Comparison of ENCODE assay signal across 8 mouse cellular contexts in genomic region chr1:43467656-43468055, GRCm38 (mm10). TPM values are rescaled to one million over a fixed set of nuclear protein-coding genes. Genes with fewer than 3 reads are reported as not detected.
A peak's percentile ranks its signal among the peaks of the same experiment; 100 is the strongest.
DNase-seq lines count a peak whose midpoint lies in the region; ATAC-seq and TF ChIP-seq lines count a peak whose summit lies in the region.

No protein-coding gene starts in this region.

- H3K9ac ChIP-seq in kidney, postnatal 0 days (ENCODE audit: low read depth, low read length): no peak overlapping the region
- no peak overlapping the region for H3K9ac ChIP-seq in neural tube, embryonic 15.5 days (replicated peaks)

- no peak overlapping the region for H3K4me3 ChIP-seq in kidney, postnatal 0 days (replicated peaks; ENCODE audit: low read depth, low read length)
- no peak overlapping the region for H3K4me3 ChIP-seq in neural tube, embryonic 15.5 days (replicated peaks)

- H3K36me3 ChIP-seq in kidney, postnatal 0 days (ENCODE audit: insufficient read depth, low read length): no peaks in the 10 kb centered on the region
- no peaks in the 10 kb centered on the region for H3K36me3 ChIP-seq in neural tube, embryonic 15.5 days

- H3K27ac ChIP-seq in kidney, postnatal 0 days: 0 out of 2 replicates have a peak overlapping the region, but pooled peaks have one; percentile 25
- H3K27ac ChIP-seq in neural tube, embryonic 15.5 days (replicated peaks): no peak overlapping the region

- H3K27me3 ChIP-seq in kidney, postnatal 0 days (ENCODE audit: insufficient read depth, low read length): no peaks in the 10 kb centered on the region
- H3K27me3 ChIP-seq in neural tube, embryonic 15.5 days (replicated peaks): no peaks in the 10 kb centered on the region

- ATAC-seq in kidney, postnatal 0 days (replicated peaks; ENCODE audit: low FRiP score, low read depth): no peak
- peak; percentile 17 for ATAC-seq in common myeloid progenitor, adult 5-6 weeks (replicated peaks; ENCODE audit: low read depth, poor library complexity, severe bottlenecking)
- ATAC-seq in monocyte, adult 5-6 weeks (replicated peaks; ENCODE audit: insufficient number of reproducible peaks, low FRiP score, low TSS enrichment, poor library complexity, severe bottlenecking): 0 out of 2 replicates have a peak, but pooled peaks have one; percentile 33
- no peak for ATAC-seq in neural tube, embryonic 15.5 days (ENCODE audit: low FRiP score)

- DNase-seq in kidney, postnatal 0 days (ENCODE audit: low spot score): no peak
- DNase-seq in kidney, postnatal 4 days: no peak
- DNase-seq in adrenal gland, adult 8-10 months: peak; percentile 57
- no peak for DNase-seq in spleen, adult 12 weeks (ENCODE audit: low spot score)
- DNase-seq in layer of hippocampus, postnatal 25 days (ENCODE audit: extremely low spot score in 1 of 2, low spot score in 1 of 2): no peak

- no peak overlapping the region for H3K4me2 ChIP-seq in kidney, postnatal 0 days (ENCODE audit: low read length)
- H3K4me2 ChIP-seq in neural tube, embryonic 15.5 days: no peak overlapping the region

- WGBS in kidney, postnatal 0 days: 71% methylated on average over 8 of the region's 8 CpGs
- 84% methylated on average over 8 of the region's 8 CpGs for WGBS in neural tube, embryonic 15.5 days

- H3K9me3 ChIP-seq in kidney, postnatal 0 days (replicated peaks; ENCODE audit: low read length): no peaks in the 10 kb centered on the region
- no peaks in the 10 kb centered on the region for H3K9me3 ChIP-seq in neural tube, embryonic 15.5 days (replicated peaks)

- no peak for TF ChIP-seq CTCF in kidney, postnatal 0 days (IDR thresholded peaks at IDR 0.05; ENCODE audit: low read depth)

- H3K4me1 ChIP-seq in kidney, postnatal 0 days (replicated peaks; ENCODE audit: insufficient read depth, low read length): peaks cover 32% of the 10 kb centered on the region
- H3K4me1 ChIP-seq in neural tube, embryonic 15.5 days: peaks cover 31% of the 10 kb centered on the region

RNA-seq across cellular contexts. Expression of gene Nck2, which starts 23.3 kb away (rescaled TPM):
- 41.8 and 43.0 TPM in 2 replicates for polyA plus RNA-seq in kidney, postnatal 0 days (2015; fragmentation: Nextera tagmentation; extraction: Ambion mirVana)
- total RNA-seq in adrenal gland, adult 8-10 months (2022): 10 to 100 TPM; 26.7 to 37.1 (median 29.9) TPM
- 16.6 and 25.2 TPM in 2 replicates for total RNA-seq in common myeloid progenitor, adult 5-6 weeks (2017)
- total RNA-seq in monocyte, adult 5-6 weeks (2017): 19.9 to 46.8 TPM (median 23.3 TPM) in 3 replicates
- polyA plus RNA-seq in neural tube, embryonic 15.5 days (2015; fragmentation: Nextera tagmentation; extraction: Ambion mirVana): 31.0 and 36.6 TPM in 2 replicates
- total RNA-seq in layer of hippocampus, postnatal 25 days (2021): 10 to 100 TPM; 54.3 to 61.0 TPM

Comparison
In these comparisons a context has a peak if more than half of its experiments do, and no peak if none do; other contexts are left out.
1. ATAC-seq: peak in common myeloid progenitor, adult 5-6 weeks (single experiment) and monocyte, adult 5-6 weeks (single experiment); none in kidney, postnatal 0 days (single experiment) and neural tube, embryonic 15.5 days (single experiment).